Mouse (Mus musculus) kidney, postnatal 25 days (tissue): ENCODE data around the gene Creg1.
"Not testable (repeated sequence)": the region's sequence is repeated elsewhere in the genome, so short reads cannot be mapped to it uniquely, and the experiment has no call there.

Experiments used
- DNase-seq, 2 experiments: peaks; one replicate each; pipeline ENCODE4 v3.0.0; 2021; ENCODE audit warnings: mixed read lengths in 2 of 2

Gene Creg1

GRCm38 (mm10) chr1:165751838-165752237 lies 11.7 kb upstream of the Creg1 start:
- no peak for DNase-seq

GRCm38 (mm10) chr1:165754205-165754604 lies 9.3 kb upstream of the Creg1 start:
- no peak for DNase-seq

DNA sequence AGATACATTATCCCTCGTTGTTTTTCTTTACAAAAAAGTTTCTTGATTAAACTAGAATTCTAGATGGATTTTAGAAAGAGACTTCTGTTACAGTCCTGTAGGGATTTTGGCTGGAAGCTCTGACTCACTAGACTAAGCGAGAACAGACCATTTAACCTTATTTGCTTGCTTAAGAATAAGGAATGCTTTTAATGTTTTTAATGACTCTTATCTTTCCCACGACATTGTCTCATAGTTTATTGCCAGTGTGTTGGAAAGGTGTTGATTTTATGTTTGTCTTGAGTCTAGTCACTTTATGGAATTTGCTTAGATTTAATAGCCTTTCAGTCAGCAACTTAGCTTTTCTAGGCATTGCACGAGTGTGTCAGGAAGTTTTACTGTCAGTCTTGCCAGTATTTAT lies 8.4 kb upstream of the Creg1 start:
- no peak for DNase-seq

DNA sequence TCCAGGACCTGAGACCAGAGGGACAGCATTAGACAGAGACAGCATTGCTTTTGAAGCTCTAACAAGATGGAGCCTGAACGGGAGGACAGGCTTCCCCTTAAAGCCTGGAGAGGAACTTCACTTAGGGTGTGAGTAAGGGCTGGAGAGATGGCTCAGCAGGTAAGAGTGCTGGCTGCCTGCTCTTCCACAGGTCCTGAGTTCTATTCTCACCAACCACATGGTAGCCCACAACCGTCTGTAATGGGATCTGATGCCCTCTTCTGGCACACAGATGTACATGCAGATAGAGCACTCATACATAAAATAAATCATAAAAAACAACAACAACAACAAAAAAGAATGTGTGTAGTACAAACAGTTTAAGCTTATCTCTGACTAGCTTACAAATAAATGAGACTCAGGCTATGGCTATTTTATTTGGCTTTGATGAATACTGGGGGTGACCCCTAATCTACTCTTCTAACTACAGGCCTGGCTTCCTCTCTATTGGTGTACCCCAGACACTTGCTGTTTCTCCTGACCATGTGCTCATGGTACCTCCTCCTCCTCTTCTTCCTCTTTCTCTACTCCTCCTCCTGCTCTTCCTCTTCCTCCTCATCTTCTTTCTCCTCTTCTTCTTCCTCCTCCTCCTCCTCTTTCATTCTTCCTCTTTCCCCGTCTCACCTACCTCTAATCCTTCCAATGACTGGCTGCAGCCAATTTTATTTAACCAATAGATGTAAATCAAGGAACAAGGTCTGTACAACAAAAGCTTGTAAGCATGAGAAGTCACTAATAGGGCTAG lies 1.8 kb upstream of the Creg1 start:
- DNase-seq: no peak

- DNase-seq: not testable (repeated sequence)
Observed at GRCm38 (mm10) chr1:165762498-165762897, 1.0 kb upstream of the Creg1 start.

- DNase-seq: no peak
Observed at GRCm38 (mm10) chr1:165762914-165763634, 472 bp upstream of the Creg1 start.

DNA sequence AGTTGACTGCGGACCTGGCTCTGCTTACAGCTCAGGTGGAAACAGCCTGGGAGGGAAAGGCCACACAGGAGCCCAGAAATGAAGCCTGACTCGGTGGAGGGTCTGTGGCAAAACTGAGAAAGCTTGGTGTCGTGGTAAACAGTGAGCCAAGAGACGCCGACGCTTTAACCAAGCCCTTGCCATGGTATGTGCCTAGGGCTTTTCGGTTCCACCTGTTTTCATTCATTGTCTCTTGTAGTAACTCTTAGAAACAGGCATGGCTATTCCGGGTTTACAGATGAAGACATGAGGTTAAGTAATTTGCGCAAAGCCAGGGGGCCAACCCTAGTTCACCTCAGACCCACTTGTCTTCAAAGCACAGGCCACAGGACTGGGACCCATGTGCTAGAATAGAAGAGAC lies 1.0 kb downstream of the Creg1 start:
- no peak for DNase-seq

GRCm38 (mm10) chr1:165765041-165765440 lies 1.5 kb downstream of the Creg1 start:
- no peak for DNase-seq

GRCm38 (mm10) chr1:165765651-165766294 lies 2.2 kb downstream of the Creg1 start:
- DNase-seq: no peak

- DNase-seq: no peak
Observed at GRCm38 (mm10) chr1:165766295-165766890, 2.8 kb downstream of the Creg1 start.

DNA sequence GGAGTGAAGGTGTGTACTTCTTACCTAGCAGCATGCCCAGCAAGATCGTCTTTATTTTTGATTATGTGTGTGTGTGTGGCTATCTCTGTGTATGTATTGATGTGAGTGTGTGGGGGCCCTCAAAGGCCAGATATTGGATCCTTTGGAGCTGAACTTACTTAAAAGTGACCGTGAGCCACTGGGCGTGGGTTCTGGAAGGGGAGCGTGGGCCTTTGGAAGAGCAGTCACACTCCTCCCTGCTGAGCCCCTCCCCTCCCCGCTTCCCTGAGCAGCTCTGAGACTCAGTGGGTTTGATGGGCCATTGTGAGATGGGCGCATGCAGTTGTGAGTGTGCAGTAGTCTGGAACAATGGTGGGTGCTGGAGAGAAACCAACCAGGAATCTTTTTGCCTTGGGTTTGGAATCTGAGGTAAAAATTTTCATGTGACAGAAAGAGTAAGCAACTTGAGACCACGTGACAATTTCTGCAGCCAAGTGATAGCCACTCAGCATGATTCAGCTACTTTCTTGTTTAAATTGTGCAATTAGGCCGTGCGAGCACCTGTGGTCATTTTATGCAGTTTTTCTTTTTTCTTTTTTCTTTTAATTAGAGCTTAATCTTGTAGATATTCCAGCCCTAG lies 5.5 kb downstream of the Creg1 start:
- no peak for DNase-seq

DNA sequence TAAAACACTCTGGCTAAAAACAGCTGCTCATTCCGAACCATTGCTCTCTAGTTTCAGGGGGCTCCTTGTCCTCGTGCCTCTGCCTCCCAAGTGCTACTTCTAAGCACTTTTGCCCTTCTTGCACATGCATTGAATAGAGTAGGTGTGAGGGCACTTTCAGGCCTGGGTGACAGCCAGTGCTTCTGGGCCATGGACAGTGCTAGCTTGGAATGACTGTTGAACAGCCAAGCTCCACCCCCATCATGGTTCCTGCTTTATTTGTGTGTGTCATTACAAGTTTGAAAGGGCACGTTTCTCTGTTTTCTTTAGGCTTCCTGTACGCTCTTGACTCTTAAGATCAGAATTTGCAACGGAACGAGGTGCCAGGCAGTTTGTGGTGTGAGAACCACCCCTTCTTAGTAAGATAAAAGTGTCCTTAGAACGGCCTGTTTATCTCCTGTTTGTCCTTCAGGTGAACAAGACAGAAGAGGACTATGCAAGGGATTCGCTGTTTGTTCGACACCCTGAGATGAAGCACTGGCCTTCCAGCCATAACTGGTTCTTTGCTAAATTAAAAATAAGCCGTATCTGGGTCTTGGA lies 6.7 kb downstream of the Creg1 start:
- no peak for DNase-seq

DNA sequence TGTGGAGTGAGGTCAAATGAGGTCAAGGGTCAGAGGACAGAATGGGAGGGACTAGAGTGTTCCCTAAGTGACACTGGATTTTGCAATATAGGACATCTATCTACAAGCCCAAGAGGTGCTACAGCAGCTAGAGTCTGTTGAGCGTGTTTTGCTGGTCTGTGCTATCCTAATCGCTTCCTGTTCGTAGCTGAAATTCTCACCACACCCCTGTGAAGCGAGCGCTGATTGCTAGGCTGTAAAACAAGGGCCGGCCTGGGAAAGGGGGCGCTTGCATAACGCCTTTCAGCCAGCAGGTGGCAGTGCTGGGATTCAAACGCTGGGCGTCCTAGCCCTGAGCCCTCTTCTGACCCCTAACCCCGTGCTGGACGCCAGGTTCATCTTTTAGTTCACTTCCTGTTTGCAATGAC lies 7.9 kb downstream of the Creg1 start:
- peak; percentile 70 to 78 for DNase-seq

GRCm38 (mm10) chr1:165771998-165772397 lies 8.5 kb downstream of the Creg1 start:
- DNase-seq: no peak

- peak in 1 of 2 experiments; percentile 51 for DNase-seq
Observed at GRCm38 (mm10) chr1:165775518-165776294, 12.2 kb downstream of the Creg1 start.

GRCm38 (mm10) chr1:165779954-165780585 lies 16.5 kb downstream of the Creg1 start:
- no peak for DNase-seq

- DNase-seq: peak; percentile 30 to 58
Observed at GRCm38 (mm10) chr1:165780586-165781111, 17.1 kb downstream of the Creg1 start.

- DNase-seq: no peak
Observed at GRCm38 (mm10) chr1:165781426-165781825, 17.9 kb downstream of the Creg1 start.

DNA sequence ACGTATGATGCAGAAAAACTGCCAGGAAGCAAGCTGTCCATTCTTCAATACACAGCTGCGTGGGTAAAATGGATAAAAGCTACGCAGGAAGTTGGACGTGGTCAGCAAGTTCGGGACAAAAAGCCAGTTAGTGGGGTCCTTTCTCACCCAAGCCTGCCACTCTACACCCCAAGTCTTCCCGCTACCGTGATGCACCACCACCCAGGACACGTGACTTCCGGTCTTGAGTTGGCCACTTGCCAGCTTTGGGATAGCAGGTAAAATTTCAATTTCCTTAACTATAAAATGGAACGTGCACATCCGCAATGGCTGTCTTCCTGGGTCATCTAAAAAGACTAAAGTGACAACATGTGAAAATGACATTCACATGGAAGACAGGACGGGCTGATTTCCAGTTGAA lies 18.4 kb downstream of the Creg1 start:
- no peak for DNase-seq

DNA sequence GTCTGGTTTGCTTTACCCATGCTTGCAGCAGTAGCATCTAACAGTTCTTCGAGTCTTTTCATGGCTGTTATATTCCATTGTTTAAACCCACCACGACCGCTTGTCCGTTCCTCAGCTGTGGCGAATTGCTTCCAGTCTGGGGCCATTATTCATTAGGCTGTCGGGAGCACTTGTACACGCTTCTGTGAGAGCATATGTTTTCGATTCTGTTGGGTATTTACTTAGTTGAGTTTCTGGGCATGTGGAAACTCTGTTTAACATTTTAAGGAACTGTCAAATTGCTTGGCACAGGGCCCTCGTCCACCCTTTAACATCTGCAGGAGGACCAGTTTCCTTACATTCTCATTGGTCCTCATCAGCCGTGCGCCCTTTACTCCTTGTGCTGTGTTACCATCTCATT lies 22.8 kb downstream of the Creg1 start:
- DNase-seq: no peak

DNA sequence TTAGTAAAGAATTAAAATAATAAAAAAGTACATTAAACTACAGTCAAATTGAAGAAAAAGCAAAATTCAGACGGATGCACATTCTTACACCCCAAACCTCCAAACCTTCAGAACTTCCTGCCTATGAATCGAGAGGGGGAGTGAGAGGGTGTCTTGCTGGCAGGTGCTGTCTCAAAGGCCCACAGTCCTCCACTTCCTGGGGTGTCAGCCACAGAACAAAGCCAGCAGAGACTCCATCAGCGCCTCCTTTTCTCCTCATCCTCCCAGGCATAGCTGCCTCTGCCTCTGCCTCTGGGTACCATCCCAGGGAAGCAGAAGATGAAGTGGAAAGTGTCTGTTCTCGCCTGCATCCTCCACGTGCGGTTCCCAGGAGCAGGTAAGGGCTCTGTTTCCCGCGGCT lies 25.0 kb downstream of the Creg1 start, which contains the start of gene Cd247:
Gene Cd247, plus strand, starts transcription at position 171 of the 400 bp plus-strand sequence.
- DNase-seq: no peak
